Mouse (Mus musculus): ENCODE measurements around the gene Fzr1.

The Fzr1 gene

GRCm38 (mm10) chr10:81382039-81382438 is 3.7 kb upstream of the Fzr1 start:
- DNase-seq (ENCODE audit: low spot score in 2 of 2) = no peak

GRCm38 (mm10) chr10:81379809-81380378 is 1.6 kb upstream of the Fzr1 start:
- no peak for DNase-seq (ENCODE audit: low spot score in 2 of 2)

GRCm38 (mm10) chr10:81379183-81379553 is 852 bp upstream of the Fzr1 start:
- no peak for DNase-seq (ENCODE audit: low spot score in 2 of 2)

DNA sequence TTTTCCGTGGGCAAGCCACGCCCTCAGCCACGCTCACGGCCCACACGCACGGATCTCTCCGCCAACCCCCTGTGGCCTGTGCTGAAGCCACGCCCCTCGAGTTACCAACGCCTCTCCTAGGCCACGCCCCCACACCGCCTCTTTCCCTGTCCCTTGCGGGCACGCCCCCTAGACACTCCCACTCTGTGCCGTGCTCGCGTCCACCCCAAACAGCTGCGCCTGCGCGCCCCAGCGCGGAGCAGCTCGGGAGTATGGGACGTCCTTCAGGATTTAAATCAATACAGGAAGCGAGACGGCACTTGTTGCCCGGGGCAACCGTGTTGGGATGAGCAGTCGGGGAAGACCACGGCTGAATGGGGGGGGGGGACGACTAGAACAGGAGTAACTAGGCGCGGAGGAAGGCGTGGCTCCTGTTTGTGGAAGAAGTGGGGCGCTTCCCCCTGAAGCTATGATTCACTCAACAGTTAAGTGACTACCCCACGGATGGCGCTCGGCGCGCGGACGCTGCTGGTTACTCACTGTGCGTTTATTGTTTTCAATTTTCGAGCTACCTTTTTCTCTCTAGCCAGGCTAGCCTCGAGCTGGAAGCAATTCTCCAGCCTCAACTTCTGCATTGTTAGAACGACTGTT is 352 bp upstream of the Fzr1 start:
- DNase-seq (ENCODE audit: low spot score in 2 of 2) = peak; percentile 100

GRCm38 (mm10) chr10:81377362-81377664 is 1.0 kb downstream of the Fzr1 start:
- DNase-seq (ENCODE audit: low spot score in 2 of 2) = no peak

GRCm38 (mm10) chr10:81376561-81377361 is 1.6 kb downstream of the Fzr1 start:
- no peak for DNase-seq (ENCODE audit: low spot score in 2 of 2)

DNA sequence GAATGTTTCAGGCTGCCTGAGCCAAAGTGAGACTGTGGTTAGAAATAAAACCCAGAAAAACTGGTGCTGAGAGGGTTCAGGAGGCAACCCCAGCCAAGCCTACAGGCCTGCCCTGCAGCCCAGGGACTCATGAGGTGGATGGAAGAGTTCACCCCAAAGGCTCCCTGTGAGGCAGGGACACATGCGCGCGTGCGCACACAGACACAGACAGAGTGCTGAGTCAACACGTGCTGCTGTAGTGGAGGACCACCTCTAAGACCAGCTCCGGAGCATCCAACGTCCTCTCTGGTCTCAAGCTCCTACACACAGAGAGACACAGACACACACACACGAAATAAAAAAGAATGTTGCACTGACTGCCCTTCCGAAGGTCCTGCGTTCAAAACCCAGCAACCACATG is 3.0 kb downstream of the Fzr1 start:
- no peak for DNase-seq (ENCODE audit: low spot score in 2 of 2)

GRCm38 (mm10) chr10:81367207-81367495 is 11.2 kb downstream of the Fzr1 start:
- DNase-seq (ENCODE audit: low spot score in 2 of 2) = no peak

GRCm38 (mm10) chr10:81366477-81367206 is 11.7 kb downstream of the Fzr1 start:
- DNase-seq (ENCODE audit: low spot score in 2 of 2) = no peak

GRCm38 (mm10) chr10:81365672-81366476 is 12.4 kb downstream of the Fzr1 start, which contains the start of gene 4930404N11Rik:
Gene 4930404N11Rik, minus strand, starts transcription at chr10:81365816.
- DNase-seq (ENCODE audit: low spot score in 2 of 2) = no peak

DNA sequence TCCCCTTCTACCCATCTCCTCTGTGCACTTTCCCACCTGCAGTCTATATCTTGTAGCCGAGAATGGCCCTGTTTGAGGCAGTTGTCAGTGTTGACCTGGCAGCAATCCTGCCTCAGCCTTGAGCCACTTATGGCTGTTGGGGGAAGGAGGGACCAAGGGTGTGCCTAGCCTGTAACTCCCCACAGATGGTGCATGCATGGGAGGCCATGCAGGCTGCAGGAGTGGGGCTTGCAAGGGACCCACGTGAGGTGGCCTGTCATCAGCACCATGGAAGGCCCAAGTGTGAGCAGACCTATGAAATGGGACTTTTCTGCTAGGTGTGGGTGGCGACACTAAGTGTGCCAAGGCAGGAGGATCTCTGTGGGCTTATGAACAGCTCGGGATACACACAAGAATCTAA is 13.2 kb downstream of the Fzr1 start:
- no peak for DNase-seq (ENCODE audit: low spot score in 2 of 2)

- no peak for DNase-seq (ENCODE audit: low spot score in 2 of 2)
Observed at GRCm38 (mm10) chr10:81364666-81365065, 13.7 kb downstream of the Fzr1 start.

DNA sequence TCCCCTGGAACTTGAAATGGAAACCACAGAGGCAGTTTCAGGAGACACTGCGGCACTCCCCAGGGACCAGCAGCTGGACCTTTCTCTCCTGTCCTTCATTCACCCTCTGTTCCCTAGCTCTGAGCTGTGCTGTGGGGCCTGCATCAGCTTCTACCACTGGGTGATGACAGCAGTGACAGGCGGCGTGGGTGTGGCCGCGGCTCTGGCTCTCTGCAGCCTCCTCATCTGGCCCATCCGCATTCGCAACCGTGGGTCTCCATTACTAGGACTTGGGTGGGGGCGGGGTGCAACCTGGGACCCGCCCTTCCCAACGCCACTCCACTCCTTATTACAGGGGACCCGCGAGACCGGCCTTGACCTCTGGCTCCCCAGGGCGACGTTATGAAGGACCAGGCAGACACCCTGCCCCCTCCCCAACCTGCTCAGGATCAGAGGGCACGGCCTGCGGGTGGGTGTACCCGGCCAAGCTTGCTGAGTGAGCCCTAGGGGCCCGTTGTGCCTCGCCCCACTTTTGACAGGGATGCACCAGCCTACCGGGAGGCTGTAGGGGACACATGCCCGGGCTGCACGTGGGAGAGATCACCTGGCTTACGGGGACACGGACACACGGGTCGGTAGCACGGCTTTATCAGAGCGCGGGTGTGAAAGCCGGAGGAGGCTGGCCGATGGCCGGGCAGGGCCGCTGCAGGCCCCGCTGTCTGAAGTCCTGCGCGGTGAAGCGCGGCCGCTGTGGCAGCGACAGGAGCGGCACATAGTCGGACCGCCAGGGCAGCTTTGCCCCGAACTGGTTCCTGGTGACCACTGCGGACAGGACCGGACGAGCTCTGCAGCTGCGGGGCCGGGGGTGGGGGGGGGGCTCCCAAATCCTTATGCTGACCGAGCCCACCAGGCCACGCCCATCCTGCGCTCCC is 14.6 kb downstream of the Fzr1 start:
- DNase-seq (ENCODE audit: low spot score in 2 of 2) = no peak

- no peak for DNase-seq (ENCODE audit: low spot score in 2 of 2)
Observed at GRCm38 (mm10) chr10:81362336-81362949, 15.9 kb downstream of the Fzr1 start.

GRCm38 (mm10) chr10:81360721-81361120 is 17.6 kb downstream of the Fzr1 start:
- no peak for DNase-seq (ENCODE audit: low spot score in 2 of 2)

- no peak for DNase-seq (ENCODE audit: low spot score in 2 of 2)
Observed at GRCm38 (mm10) chr10:81358841-81359240, 19.5 kb downstream of the Fzr1 start.

GRCm38 (mm10) chr10:81358209-81358608 is 20.1 kb downstream of the Fzr1 start:
- DNase-seq (ENCODE audit: low spot score in 2 of 2) = no peak

DNA sequence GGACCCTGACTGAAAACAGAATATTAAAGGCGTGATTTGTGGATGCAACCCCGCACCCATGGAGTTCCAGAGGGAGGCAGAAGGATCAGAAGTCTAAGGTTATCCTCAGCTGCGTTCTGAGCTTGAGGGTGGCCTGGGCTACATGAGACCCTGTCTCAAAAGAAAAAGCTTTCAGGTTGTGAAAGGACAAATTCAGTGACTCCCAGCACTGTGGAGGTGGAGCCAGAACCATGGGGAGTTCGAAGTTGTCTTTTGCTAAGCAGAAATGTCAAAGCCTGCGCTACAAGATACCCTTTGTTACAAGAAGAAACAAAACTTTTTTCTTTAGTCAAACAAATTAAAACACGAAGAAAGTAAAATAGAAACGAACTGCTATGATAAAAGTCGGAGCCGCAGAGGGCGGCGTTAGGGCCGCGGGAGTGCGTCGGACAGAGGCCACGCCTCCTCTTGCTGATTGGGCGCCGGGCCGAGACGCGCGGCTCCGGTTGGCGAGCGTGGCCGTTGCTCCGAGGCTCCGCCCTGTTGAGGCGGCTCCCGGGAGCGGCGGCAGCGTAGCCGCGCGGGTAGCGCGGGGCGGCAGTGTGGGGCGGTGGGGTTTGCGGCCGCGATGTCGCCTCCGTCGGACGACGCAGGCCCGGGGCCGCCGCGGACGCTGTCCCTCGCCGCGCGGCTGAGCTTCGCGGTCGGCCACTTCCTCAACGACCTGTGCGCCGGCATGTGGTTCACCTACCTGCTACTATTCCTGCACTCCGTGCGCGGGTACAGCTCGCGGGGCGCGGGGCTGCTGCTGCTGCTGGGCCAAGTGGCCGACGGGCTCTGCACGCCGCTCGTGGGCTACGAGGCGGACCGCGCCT is 21.1 kb downstream of the Fzr1 start, which contains the start of gene Mfsd12:
Gene Mfsd12, plus strand, starts transcription at position 501 of the 854 bp plus-strand sequence.
- DNase-seq (ENCODE audit: low spot score in 2 of 2) = peak; percentile 68 to 81

GRCm38 (mm10) chr10:81356352-81356990 is 21.8 kb downstream of the Fzr1 start:
- DNase-seq (ENCODE audit: low spot score in 2 of 2) = peak in 1 of 2 experiments; percentile 68
